Mouse (Mus musculus) cerebellum, postnatal 4 days (tissue): ENCODE measurements around the gene Prkg1.

ENCODE experiments used
- DNase-seq, 2 experiments: peaks; one replicate each; pipeline ENCODE4 v3.0.0; 2022; ENCODE audit warnings: low spot score in 2 of 2, mixed read lengths in 1 of 2

The Prkg1 gene

DNA sequence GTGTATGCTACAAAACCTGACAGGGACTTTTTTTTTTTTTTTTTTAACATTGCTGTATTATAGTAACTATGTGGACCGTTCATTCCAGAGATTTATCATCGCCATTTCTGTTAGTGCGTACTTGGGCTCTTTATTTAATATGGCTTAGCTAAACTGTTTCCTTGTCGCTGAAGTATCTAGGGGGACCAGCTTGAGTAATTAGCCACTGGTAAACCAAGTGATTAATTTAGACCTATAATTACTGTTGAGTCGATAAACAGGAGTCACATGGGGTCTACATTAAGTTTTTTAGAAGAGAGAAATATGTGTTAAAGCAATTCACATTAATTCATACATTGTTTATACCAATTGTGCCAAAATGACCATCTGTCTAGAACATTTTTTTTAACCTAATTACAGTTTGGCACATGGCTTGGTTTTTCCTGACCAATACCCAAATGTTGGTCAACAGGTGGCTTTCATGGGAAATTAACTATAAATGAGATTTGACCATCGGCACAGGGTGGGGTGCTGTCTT is 605.8 kb downstream of the Prkg1 start:
- no peak for DNase-seq

GRCm38 (mm10) chr19:31153399-31153798 is 611.4 kb downstream of the Prkg1 start:
- DNase-seq: no peak

DNA sequence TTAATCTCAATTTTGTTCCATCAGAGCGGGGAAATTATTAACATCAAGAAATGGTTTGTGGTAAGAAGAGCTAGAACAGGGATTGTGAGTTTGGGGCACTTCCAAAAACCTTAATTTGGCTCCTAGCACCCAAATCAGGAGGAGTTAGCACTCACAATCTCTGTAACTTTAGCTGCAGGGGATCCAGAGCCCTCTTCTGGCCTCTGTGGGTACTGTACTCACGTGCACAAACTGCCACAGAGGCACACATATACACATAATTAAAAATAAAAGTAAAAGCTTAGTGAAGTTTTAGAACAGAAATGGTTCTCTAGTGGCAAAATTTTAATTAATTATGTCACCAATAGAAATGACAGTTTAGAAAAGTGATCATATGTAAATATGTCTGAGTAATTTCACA is 614.9 kb downstream of the Prkg1 start:
- no peak for DNase-seq

- no peak for DNase-seq
Observed at GRCm38 (mm10) chr19:31147457-31147856, 617.4 kb downstream of the Prkg1 start.

DNA sequence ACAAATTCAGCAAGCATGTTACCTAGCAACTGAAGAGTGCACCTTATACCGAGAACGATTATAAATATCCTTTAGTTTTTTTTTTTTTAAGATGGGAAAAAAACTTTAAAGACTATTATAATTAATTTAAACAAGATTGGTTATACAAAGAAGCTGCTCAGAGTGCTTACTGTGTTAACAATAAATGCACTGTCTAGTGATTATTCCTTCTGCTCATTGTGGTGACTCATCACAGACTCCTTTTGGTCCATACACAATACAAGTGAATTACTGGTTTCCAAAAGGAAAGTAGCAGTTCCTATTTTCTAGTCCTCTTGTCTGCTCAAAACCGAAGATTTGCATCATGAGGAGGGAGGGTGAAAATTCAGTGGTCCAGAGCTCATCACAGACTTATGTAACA is 618.7 kb downstream of the Prkg1 start:
- DNase-seq: no peak

DNA sequence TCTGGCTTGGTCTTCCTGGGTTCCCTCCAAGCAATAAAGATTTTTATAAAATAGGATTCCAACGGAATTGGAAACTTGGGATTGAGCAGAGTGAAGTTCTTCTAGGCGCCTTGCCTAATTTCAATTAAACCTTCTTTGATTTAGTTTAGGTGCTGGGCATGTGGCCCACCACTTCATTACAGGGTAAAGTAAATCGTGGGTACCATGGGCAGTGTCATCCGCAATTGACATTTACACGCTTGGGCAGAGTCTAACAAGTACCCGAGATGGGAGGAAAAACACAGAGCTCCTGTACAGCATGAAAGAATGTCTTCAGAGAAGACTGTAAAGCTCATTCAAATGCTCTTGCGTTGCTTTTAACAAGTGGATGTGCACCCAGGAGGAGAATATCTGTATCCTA is 622.9 kb downstream of the Prkg1 start:
- DNase-seq: no peak

GRCm38 (mm10) chr19:31136316-31136715 is 628.5 kb downstream of the Prkg1 start:
- no peak for DNase-seq

DNA sequence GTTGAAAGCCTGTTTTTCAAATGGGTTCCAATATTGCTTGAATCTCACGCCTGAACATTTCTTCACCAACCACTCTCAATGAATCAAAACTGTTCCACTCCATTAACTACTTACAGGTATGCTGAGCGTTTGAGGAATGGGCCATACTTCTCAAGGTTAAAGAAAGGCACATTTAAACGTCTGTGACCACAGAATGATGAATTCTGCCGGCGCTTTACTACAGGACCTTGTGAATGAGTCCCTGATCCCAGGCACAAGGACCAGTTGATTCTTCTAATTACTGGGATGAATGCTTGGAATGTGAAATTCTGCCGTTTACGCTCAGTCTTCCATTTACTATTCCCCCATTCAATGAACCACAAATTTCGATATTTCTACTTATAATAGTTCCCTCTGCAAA is 632.2 kb downstream of the Prkg1 start:
- DNase-seq: no peak

DNA sequence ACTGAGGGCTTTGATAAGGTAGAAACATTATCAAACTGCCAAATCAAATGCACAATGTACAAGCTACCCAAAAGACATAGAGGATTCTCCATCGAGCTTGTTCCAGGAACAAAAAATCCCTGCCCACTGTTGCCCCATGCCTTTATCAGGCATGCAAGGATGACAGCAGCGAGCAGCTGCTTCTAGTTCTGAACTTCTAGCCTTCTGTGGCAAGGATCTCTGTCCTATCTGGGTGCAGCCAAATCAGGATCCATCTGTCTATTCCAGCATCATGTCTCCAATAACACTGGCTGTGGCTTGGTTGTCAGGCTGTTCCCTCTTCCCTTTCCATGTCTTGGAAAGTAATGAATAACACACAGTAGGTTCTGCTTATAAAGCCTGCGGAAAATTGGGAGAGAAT is 640.2 kb downstream of the Prkg1 start:
- no peak for DNase-seq

DNA sequence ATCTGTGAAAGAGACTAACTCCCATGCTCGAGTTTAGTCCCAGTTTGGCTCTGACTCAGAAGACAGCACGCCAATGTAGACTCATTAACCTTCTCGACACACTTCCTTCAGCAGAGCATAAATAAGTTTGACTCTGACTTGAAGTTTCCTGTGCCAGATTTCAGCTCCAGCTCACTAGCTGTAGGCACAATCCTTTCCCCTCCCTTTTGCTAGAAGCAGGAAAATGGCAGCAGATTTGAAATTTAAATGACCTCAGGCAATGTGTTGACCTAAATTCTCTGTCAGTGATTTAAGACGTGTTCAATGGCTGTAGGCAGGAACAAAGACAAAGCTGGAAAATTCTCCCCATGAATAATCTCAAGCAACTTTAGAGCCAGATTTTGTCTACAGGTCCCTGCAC is 650.1 kb downstream of the Prkg1 start:
- DNase-seq: no peak

DNA sequence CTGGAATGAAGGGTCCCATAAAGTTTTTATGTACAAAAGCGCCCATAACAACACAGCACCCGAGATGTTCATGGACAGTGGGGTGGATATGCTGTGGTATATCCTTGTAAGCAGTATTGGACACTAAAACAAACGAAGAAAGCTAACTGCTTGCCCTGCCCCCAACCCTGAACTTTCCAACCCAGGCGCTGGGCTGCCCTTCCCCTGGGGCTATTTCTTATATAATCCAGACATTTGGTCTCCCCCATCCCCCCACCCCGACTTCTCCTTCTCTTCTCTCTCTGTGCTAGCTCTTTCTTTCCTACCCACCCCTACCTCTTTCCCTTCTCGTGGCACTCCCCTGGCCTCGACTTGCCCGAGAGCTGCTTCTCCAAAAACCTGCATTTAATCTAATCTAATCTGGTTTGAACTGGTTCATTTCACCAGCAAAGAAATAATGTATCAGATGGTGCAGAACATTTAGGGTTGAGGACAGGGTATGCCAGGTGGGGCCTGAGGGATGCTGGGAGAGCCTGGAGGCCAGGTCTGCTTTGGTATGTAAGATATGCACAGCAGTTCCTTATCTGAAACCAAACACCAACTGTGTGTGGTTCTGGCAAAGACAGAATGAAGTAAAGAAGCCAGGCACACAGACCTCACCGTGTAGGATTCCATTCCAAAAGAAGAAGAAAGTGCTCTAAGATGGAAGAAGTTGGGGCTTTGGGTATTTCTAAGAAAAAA is 657.8 kb downstream of the Prkg1 start:
- no peak for DNase-seq

- DNase-seq: no peak
Observed at GRCm38 (mm10) chr19:31106036-31106435, 658.8 kb downstream of the Prkg1 start.

DNA sequence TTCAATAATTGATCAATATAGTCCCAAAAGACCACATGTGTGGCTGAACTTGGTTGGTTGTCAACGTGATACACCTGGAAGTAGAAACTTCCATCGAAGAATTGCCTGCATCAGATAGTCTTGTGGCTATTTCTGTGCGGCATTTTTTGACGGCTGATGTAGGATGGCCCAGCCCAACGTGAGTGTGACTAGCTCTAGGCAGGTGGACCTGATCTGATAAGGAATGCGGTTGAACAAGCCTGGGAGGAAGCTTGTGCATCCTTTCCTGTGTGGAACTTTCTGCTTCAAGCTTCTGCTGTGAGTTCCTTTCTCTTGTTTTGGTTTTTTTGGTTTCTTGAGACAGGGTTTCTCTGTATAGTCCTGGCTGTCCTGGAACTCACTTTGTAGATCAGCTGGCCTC is 660.1 kb downstream of the Prkg1 start:
- no peak for DNase-seq

GRCm38 (mm10) chr19:31099369-31099768 is 665.5 kb downstream of the Prkg1 start:
- DNase-seq: no peak

- no peak for DNase-seq
Observed at GRCm38 (mm10) chr19:31097857-31098256, 667.0 kb downstream of the Prkg1 start.

DNA sequence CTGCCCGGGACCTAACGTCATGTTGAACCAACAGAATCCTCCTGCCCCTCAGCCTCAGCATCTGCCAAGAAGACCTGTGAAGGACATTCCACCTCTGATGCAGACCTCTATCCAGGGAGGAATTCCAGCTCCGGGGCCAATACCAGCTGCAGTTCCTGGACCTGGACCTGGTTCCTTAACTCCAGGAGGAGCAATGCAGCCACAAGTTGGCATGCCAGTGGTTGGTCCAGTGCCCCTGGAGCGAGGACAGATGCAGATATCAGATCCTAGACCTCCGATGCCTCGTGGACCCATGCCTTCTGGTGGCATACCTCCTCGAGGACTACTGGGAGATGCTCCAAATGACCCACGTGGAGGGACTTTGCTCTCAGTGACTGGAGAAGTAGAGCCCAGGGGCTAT is 681.1 kb downstream of the Prkg1 start:
- no peak for DNase-seq

DNA sequence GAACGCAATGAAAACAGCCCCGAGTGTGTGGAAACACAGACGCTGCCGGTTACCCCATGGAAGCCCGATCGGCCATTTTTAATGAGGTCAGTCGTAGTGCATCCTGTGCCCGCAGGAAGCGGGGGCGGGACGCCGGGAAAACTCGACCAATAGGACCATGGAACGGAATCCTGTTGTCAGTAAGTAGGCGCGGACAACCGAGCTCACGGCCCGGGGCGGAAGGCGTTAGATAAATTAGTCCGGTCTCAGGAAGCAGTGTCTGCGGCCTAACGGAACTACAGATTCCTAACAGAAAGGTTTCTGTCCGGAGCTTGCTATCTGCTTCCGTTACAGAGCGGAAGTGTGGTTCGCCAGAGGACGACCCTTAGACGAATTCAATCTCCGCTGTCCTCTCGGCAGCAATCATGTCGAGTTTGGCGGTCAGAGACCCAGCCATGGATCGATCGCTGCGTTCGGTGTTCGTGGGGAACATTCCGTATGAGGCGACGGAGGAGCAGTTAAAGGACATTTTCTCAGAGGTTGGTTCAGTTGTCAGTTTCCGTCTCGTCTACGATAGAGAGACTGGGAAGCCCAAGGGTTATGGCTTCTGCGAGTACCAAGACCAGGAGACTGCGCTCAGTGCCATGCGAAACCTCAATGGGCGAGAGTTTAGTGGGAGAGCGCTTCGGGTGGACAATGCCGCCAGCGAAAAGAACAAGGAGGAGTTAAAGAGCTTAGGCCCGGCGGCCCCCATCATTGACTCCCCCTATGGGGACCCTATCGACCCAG is 682.0 kb downstream of the Prkg1 start, which contains the start of gene Cstf2t:
Gene Cstf2t, plus strand, starts transcription at position 176 of the 768 bp plus-strand sequence.
- peak; percentile 98 to 99 for DNase-seq

GRCm38 (mm10) chr19:31082226-31082625 is 682.6 kb downstream of the Prkg1 start:
- DNase-seq: no peak

DNA sequence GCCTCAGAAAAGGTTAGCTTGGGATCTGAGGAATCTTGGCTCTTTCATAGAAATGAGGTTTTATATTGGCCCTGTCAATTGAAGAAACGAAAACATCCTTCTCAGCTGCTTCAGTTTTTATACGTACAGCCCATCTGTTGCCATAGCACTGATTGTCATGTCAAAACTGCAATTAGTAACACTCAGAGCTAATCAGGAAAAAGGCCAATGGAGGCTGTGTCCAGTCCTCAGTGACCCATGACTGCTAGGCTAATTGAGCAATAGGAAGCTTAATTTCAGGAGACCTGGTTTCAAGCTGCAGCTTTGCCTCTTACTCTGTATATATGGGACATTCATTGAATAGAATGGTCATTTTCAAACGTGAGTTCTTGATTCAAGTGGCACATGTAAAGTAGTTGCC is 686.6 kb downstream of the Prkg1 start:
- no peak for DNase-seq

- DNase-seq: no peak
Observed at GRCm38 (mm10) chr19:31076106-31076505, 688.7 kb downstream of the Prkg1 start.

DNA sequence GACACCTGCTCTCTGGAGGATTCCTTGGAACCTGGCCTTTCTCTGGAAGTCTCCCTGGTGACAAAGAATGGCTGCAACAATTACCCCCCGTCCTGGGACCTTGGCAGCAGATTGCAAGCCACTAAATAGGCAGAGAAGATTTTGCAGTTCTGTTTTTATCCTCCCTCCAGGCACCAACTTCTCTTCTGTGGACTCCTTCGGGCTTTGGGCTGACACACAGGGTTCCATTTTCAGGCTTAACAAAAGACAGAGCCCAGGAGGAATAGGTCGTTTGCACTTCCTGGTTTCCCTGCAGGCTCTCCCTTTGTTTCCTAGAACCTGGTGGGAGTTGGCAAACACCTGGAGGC is 690.1 kb downstream of the Prkg1 start:
- DNase-seq: no peak

GRCm38 (mm10) chr19:31073959-31074716 is 690.7 kb downstream of the Prkg1 start:
- DNase-seq: no peak
